Mouse (Mus musculus) intestine, postnatal 0 days (tissue): Measurements from ENCODE around the gene Hdgfl2. TPM values are rescaled to one million over a fixed set of nuclear protein-coding genes. Genes with fewer than 3 reads are reported as not detected.

ENCODE experiments used
- ATAC-seq: fragments of 200-750 bp; cut with Nextera tagmentation; 2 replicates; pipeline ENCODE4 v1.8.0; 2017; ENCODE audit warnings: mild to moderate bottlenecking, moderate TSS enrichment, moderate library complexity
- H3K27ac ChIP-seq: fragments of 300-500 bp; sonication (generic); 2 replicates; pipeline ENCODE4 v1.5.1; 2014; ENCODE audit warnings: mild to moderate bottlenecking, low read depth, low read length, moderate library complexity
- H3K27me3 ChIP-seq: fragments of 300-500 bp; sonication (generic); replicated peaks from 2 replicates; pipeline ENCODE4 v1.6.1; 2014; ENCODE audit warnings: low read length, mixed read lengths; ENCODE audit not compliant: control insufficient read depth, insufficient read depth
- H3K36me3 ChIP-seq: fragments of 300-500 bp; sonication (generic); 2 replicates; pipeline ENCODE4 v1.6.1; 2014; ENCODE audit warnings: mild to moderate bottlenecking, moderate library complexity; ENCODE audit not compliant: control insufficient read depth, insufficient read depth
- H3K4me1 ChIP-seq: fragments of 300-500 bp; sonication (generic); replicated peaks from 2 replicates; pipeline ENCODE4 v1.6.1; 2014; ENCODE audit warnings: antibody characterized with exemption, low read length, mixed read lengths; ENCODE audit not compliant: control insufficient read depth, insufficient read depth
- H3K4me2 ChIP-seq: fragments of 300-500 bp; sonication (generic); replicated peaks from 2 replicates; pipeline ENCODE4 v1.6.1; 2014; ENCODE audit warnings: low read depth, mild to moderate bottlenecking, moderate library complexity
- H3K4me3 ChIP-seq: fragments of 300-500 bp; sonication (generic); 2 replicates; pipeline ENCODE4 v1.5.1; 2014; ENCODE audit warnings: low read depth, low read length
- H3K9ac ChIP-seq: fragments of 300-500 bp; sonication (generic); 2 replicates; pipeline ENCODE4 v1.6.1; 2014; ENCODE audit warnings: mild to moderate bottlenecking, low read depth, low read length
- H3K9me3 ChIP-seq: fragments of 300-500 bp; sonication (generic); 2 replicates; pipeline ENCODE4 v1.6.1; 2016; ENCODE audit warnings: mixed run types; ENCODE audit not compliant: control insufficient read depth
- CTCF ChIP-seq: sonication (generic); IDR thresholded peaks from 2 replicates; pipeline ENCODE4 v1.5.1; 2016; ENCODE audit warnings: low read depth, mild to moderate bottlenecking, control low read depth, antibody characterized with exemption, moderate library complexity
- WGBS: fragments of 180-500 bp; shearing (Covaris S2); extraction: QIAGEN DNeasy Blood & Tissue Kit; methylation state at CpG from one replicate; pipeline ENCODE4 v1.1.7; 2014; 5-methylcytosine and 5-hydroxymethylcytosine counted together
- polyA plus RNA-seq: library from polyadenylated mRNA; unstranded; fragments of >200 nt; fragmentation: Nextera tagmentation; extraction: Ambion mirVana; gene quantifications from 2 replicates; pipeline ENCODE4 v1.2.1, GENCODE M21; 2015

The Hdgfl2 gene
- polyA plus RNA-seq, 1 experiment from 2014 or later, result 25.9 TPM

DNA sequence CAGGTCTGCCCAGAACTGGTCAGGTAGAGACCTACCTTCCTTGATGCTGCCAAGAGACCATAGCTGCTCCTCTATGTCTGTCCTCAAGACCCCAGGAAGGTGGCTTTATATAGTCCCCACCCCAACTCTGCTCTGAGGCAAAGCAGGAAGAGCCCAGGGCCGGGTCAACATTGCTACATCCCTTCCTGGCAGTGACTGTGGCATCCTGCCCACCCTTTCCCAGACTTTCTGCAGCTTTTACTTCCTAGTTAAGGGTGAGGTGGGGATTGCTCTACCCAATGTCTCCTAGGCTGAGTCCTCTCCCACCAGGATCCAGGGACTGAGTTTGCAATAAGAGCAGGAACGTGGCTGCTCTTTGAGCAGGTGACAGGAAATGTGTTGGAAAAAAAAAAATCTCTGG lies 42.4 kb downstream of the Hdgfl2 start, which contains the start of gene Lrg1:
Gene Lrg1, minus strand, starts transcription at position 176 of the 400 bp plus-strand sequence.
- H3K27ac ChIP-seq, result no peak within 1 kb of the TSS
- WGBS, result 53% methylated on average over 2 of the region's 2 CpGs
- peaks cover 4% of the 10 kb centered on the region; the same call in 1 of the 2 replicates for H3K4me1 ChIP-seq
- TF ChIP-seq CTCF, result no peak
- peaks cover 61% of the 10 kb centered on the region for H3K27me3 ChIP-seq
- H3K9me3 ChIP-seq, result peaks cover 9% of the 10 kb centered on the region
- H3K4me2 ChIP-seq, result no peak within 1 kb of the TSS
- ATAC-seq, result no peak
- peaks cover 5% of the 10 kb centered on the region; the same call in 1 of the 2 replicates for H3K36me3 ChIP-seq
- H3K9ac ChIP-seq, result no peak within 1 kb of the TSS
- H3K4me3 ChIP-seq, result no peak within 1 kb of the TSS

- H3K4me1 ChIP-seq, result no peaks in the 10 kb centered on the region; the same call in 1 of the 2 replicates
- WGBS, result 90% methylated on average over 12 of the region's 12 CpGs
- no peak for ATAC-seq
These were observed 43.7 kb downstream of the Hdgfl2 start for GRCm38 (mm10) chr17:56123161-56123560.

GRCm38 (mm10) chr17:56123681-56124340 lies 44.4 kb downstream of the Hdgfl2 start:
- peak; percentile 6; the same call in 1 of the 2 replicates for ATAC-seq

More at GRCm38 (mm10) chr17:56123161-56123560, 43.7 kb downstream of the Hdgfl2 start:
- H3K9ac ChIP-seq, result no peak overlapping the region
- H3K27me3 ChIP-seq, result peaks cover 61% of the 10 kb centered on the region
- H3K36me3 ChIP-seq, result peaks cover 5% of the 10 kb centered on the region; the same call in 1 of the 2 replicates
- H3K4me3 ChIP-seq, result no peak overlapping the region
- TF ChIP-seq CTCF, result no peak
- H3K27ac ChIP-seq, result no peak overlapping the region
- H3K9me3 ChIP-seq, result peaks cover 9% of the 10 kb centered on the region
- H3K4me2 ChIP-seq, result no peak overlapping the region

DNA sequence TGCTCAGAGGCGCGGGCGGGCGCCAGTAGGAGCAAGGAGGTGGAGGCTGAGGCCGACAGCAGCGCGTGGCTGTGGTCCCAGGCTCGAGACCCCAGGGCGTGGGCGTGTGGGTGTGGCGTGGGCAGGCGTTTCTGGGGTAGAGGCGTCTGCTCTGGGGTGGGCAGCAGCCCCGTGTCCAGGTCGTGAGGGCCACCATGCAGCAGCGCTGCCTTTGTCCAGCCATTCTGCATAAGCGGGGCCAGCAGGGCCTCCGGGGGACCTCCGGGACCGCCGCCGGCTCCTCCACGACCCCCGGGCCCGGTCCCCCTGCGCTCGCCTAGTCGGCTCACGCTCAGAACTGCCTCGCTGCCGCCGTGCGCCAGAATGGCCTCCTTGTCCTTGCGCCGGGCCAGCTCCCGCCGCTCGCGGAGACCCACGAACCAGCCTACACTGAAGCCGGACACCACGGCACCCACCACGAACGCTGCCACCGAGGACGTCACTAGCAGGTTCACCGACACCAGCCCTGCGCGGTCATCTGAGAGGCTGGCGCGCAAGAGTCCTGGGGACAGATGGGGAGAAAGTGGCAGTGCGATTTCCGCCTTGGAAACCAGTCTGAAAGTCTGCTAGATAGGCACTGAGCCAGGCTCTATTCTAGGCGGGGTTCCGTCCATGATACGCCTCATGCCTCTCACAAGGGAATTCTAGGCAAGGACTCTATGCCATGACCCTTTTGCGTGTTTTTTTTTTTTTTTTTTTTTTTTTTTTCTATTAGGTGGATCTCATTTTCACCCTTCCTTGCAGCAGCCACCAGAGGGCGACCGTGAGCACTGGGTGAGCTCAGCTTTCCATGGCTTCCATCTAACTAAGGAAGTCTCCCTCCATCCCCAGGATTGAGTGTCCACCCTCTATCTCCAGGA lies 45.2 kb downstream of the Hdgfl2 start:
- Histone ChIP-seq H3K27me3 (peaks cover 46% of the 10 kb centered on the region), H3K9ac (peak overlapping the region; percentile 31; the same call in 1 of the 2 replicates), H3K27ac (no peak overlapping the region), H3K4me2 (peak overlapping the region; percentile 89), H3K9me3 (peaks cover 9% of the 10 kb centered on the region), H3K4me3 (peak overlapping the region; percentile 46), H3K4me1 (no peaks in the 10 kb centered on the region; the same call in 1 of the 2 replicates), H3K36me3 (peaks cover 5% of the 10 kb centered on the region)
- peak; percentile 86 for TF ChIP-seq CTCF
- 8% methylated on average over 59 of the region's 59 CpGs for WGBS
- peak; percentile 18 for ATAC-seq

More at GRCm38 (mm10) chr17:56123681-56124340, 44.4 kb downstream of the Hdgfl2 start:
- no peaks in the 10 kb centered on the region; the same call in 1 of the 2 replicates for H3K4me1 ChIP-seq
- 0 out of 2 replicates have a peak overlapping the region, but pooled peaks have one; percentile 31 for H3K9ac ChIP-seq
- H3K9me3 ChIP-seq, result peaks cover 9% of the 10 kb centered on the region
- TF ChIP-seq CTCF, result no peak
- H3K27ac ChIP-seq, result no peak overlapping the region
- H3K4me2 ChIP-seq, result peak overlapping the region; percentile 89
- peaks cover 54% of the 10 kb centered on the region for H3K27me3 ChIP-seq
- peaks cover 5% of the 10 kb centered on the region; the same call in 1 of the 2 replicates for H3K36me3 ChIP-seq
- H3K4me3 ChIP-seq, result peak overlapping the region; percentile 46
- WGBS, result 33% methylated on average over 52 of the region's 59 CpGs

DNA sequence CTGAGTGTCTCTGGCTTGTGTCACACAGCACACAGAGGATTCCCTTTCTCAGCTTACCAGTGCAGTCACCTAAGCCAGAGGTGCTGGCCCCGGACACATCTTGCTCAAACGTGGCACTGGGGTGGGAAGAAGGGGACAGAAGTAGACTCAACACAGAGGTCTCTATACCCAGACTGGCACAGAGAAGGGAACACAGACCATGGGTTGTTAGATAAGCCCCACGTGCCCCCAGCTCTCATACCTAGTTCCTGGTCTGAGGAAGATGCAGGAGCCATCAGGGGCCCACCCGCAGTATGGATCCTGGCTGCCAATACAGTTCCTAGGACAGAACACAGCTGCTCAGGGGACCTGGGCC lies 45.8 kb downstream of the Hdgfl2 start:
- no peak for TF ChIP-seq CTCF
- Histone ChIP-seq H3K36me3 (peaks cover 9% of the 10 kb centered on the region), H3K4me3 (no peak overlapping the region), H3K9ac (no peak overlapping the region), H3K27ac (no peak overlapping the region), H3K4me1 (no peaks in the 10 kb centered on the region; the same call in 1 of the 2 replicates), H3K9me3 (peaks cover 9% of the 10 kb centered on the region), H3K4me2 (no peak overlapping the region), H3K27me3 (peaks cover 40% of the 10 kb centered on the region)
- WGBS, result 94% methylated on average over 4 of the region's 4 CpGs
- no peak for ATAC-seq

DNA sequence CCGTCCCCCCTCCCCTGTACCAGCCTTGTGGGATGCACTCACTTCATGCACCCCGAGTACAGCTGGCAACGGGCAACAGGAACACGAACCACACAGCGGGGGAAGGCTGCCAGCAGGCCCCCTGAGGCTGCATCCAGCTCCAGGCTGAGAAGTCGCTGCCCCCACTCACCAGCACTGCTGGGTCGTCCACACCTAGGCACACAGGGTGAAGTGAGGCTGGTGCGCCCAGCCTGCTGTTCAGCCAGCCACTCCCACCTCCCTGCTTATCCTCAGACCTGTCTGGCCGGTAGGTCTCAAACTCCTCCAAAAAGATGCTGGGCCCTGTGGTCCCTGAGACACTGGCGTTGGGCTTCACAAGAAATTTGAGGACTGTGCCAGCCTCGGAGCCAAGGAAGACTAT lies 46.7 kb downstream of the Hdgfl2 start:
- no peak for ATAC-seq
- Histone ChIP-seq H3K4me3 (no peak overlapping the region), H3K9ac (no peak overlapping the region), H3K36me3 (peaks cover 17% of the 10 kb centered on the region), H3K27ac (no peak overlapping the region), H3K9me3 (peaks cover 9% of the 10 kb centered on the region), H3K27me3 (peaks cover 31% of the 10 kb centered on the region), H3K4me1 (no peaks in the 10 kb centered on the region; the same call in 1 of the 2 replicates), H3K4me2 (no peak overlapping the region)
- TF ChIP-seq CTCF, result no peak
- WGBS, result 74% methylated on average over 11 of the region's 11 CpGs
